Mouse (Mus musculus): ENCODE data around the gene Fbxo24. TPM values are rescaled to one million over a fixed set of nuclear protein-coding genes. Genes with fewer than 3 reads are reported as not detected.

Gene Fbxo24
- total RNA-seq, 2 experiments from 2014 or later, result not detected

GRCm38 (mm10) chr5:137569665-137570064 is 59.1 kb downstream of the Fbxo24 start, which contains the start of gene Tfr2:
Gene Tfr2, plus strand, starts transcription at chr5:137569840.
- ATAC-seq (replicated peaks; ENCODE audit: low FRiP score, poor library complexity, severe bottlenecking), result peak; percentile 85

GRCm38 (mm10) chr5:137569031-137569430 is 59.8 kb downstream of the Fbxo24 start:
- no peak for ATAC-seq (replicated peaks; ENCODE audit: low FRiP score, poor library complexity, severe bottlenecking)

- no peak for ATAC-seq (replicated peaks; ENCODE audit: low FRiP score, poor library complexity, severe bottlenecking)
Measured at GRCm38 (mm10) chr5:137568223-137568798, 60.5 kb downstream of the Fbxo24 start.

- no peak for ATAC-seq (replicated peaks; ENCODE audit: low FRiP score, poor library complexity, severe bottlenecking)
Measured at GRCm38 (mm10) chr5:137566416-137566815, 62.4 kb downstream of the Fbxo24 start.

- no peak for ATAC-seq (replicated peaks; ENCODE audit: low FRiP score, poor library complexity, severe bottlenecking)
Measured at GRCm38 (mm10) chr5:137565744-137566143, 63.1 kb downstream of the Fbxo24 start.

- no peak for ATAC-seq (replicated peaks; ENCODE audit: low FRiP score, poor library complexity, severe bottlenecking)
Measured at GRCm38 (mm10) chr5:137562965-137563364, 65.8 kb downstream of the Fbxo24 start.

Other genes with a start within 250 kb of the Fbxo24 start
- gene Zan, start 151.9 kb downstream of the Fbxo24 start, total RNA-seq (2015; ENCODE audit: low replicate concordance), result not detected in 2 replicates
- not detected in 2 replicates for gene Zan, start 151.9 kb downstream of the Fbxo24 start, total RNA-seq (2017; ENCODE audit: low replicate concordance)
- 2.9 and 23.5 TPM in 2 replicates for gene Pop7, start 126.5 kb downstream of the Fbxo24 start, total RNA-seq (2015; ENCODE audit: low replicate concordance)
- gene Pop7, start 126.5 kb downstream of the Fbxo24 start, total RNA-seq (2017; ENCODE audit: low replicate concordance), result 0.38 and 10.8 TPM in 2 replicates
- 5.4 and 5.8 TPM in 2 replicates for gene Gigyf1, start 110.5 kb downstream of the Fbxo24 start, total RNA-seq (2015; ENCODE audit: low replicate concordance)
- 8.1 and 11.2 TPM in 2 replicates for gene Gigyf1, start 110.5 kb downstream of the Fbxo24 start, total RNA-seq (2017; ENCODE audit: low replicate concordance)
- gene Epo, start 95.8 kb downstream of the Fbxo24 start, total RNA-seq (2015; ENCODE audit: low replicate concordance), result not detected in 2 replicates
- not detected in 2 replicates for gene Epo, start 95.8 kb downstream of the Fbxo24 start, total RNA-seq (2017; ENCODE audit: low replicate concordance)
- 253 and 262 TPM in 2 replicates for gene Gnb2, start 95.5 kb downstream of the Fbxo24 start, total RNA-seq (2015; ENCODE audit: low replicate concordance)
- 152 and 170 TPM in 2 replicates for gene Gnb2, start 95.5 kb downstream of the Fbxo24 start, total RNA-seq (2017; ENCODE audit: low replicate concordance)
- gene Actl6b, start 75.5 kb downstream of the Fbxo24 start, total RNA-seq (2015; ENCODE audit: low replicate concordance), result not detected in 2 replicates
- not detected in 2 replicates for gene Actl6b, start 75.5 kb downstream of the Fbxo24 start, total RNA-seq (2017; ENCODE audit: low replicate concordance)
- gene Tfr2, start 59.2 kb downstream of the Fbxo24 start, total RNA-seq (2015; ENCODE audit: low replicate concordance), result 44.9 and 62.0 TPM in 2 replicates
- gene Tfr2, start 59.2 kb downstream of the Fbxo24 start, total RNA-seq (2017; ENCODE audit: low replicate concordance), result 42.2 and 61.0 TPM in 2 replicates
- gene Mospd3, start 27.9 kb downstream of the Fbxo24 start, total RNA-seq (2015; ENCODE audit: low replicate concordance), result 36.9 and 44.3 TPM in 2 replicates
- 8.5 TPM in 1 of 2 replicates, not detected in the other for gene Mospd3, start 27.9 kb downstream of the Fbxo24 start, total RNA-seq (2017; ENCODE audit: low replicate concordance)
- 1.7 and 3.2 TPM in 2 replicates for gene Pcolce, start 15.2 kb downstream of the Fbxo24 start, total RNA-seq (2015; ENCODE audit: low replicate concordance)
- 1.0 TPM in 1 of 2 replicates, not detected in the other for gene Pcolce, start 15.2 kb downstream of the Fbxo24 start, total RNA-seq (2017; ENCODE audit: low replicate concordance)
- gene Lrch4, start 119 bp upstream of the Fbxo24 start, total RNA-seq (2015; ENCODE audit: low replicate concordance), result 46.9 and 75.0 TPM in 2 replicates
- 32.0 and 37.7 TPM in 2 replicates for gene Lrch4, start 119 bp upstream of the Fbxo24 start, total RNA-seq (2017; ENCODE audit: low replicate concordance)
- gene Gm20605, start 173 bp upstream of the Fbxo24 start, total RNA-seq (2015; ENCODE audit: low replicate concordance), result 17.3 and 25.2 TPM in 2 replicates
- gene Gm20605, start 173 bp upstream of the Fbxo24 start, total RNA-seq (2017; ENCODE audit: low replicate concordance), result 6.1 and 17.1 TPM in 2 replicates
- 62.5 and 94.1 TPM in 2 replicates for gene Sap25, start 12.3 kb upstream of the Fbxo24 start, total RNA-seq (2015; ENCODE audit: low replicate concordance)
- 7.7 and 15.9 TPM in 2 replicates for gene Sap25, start 12.3 kb upstream of the Fbxo24 start, total RNA-seq (2017; ENCODE audit: low replicate concordance)
- gene Irs3, start 16.7 kb upstream of the Fbxo24 start, total RNA-seq (2015; ENCODE audit: low replicate concordance), result not detected in 2 replicates
- not detected in 2 replicates for gene Irs3, start 16.7 kb upstream of the Fbxo24 start, total RNA-seq (2017; ENCODE audit: low replicate concordance)
- gene Agfg2, start 55.7 kb upstream of the Fbxo24 start, total RNA-seq (2015; ENCODE audit: low replicate concordance), result 91.4 and 101 TPM in 2 replicates
- gene Agfg2, start 55.7 kb upstream of the Fbxo24 start, total RNA-seq (2017; ENCODE audit: low replicate concordance), result 91.5 and 141 TPM in 2 replicates
- gene Nyap1, start 112.6 kb upstream of the Fbxo24 start, total RNA-seq (2015; ENCODE audit: low replicate concordance), result 2.5 TPM in 1 of 2 replicates, not detected in the other
- gene Nyap1, start 112.6 kb upstream of the Fbxo24 start, total RNA-seq (2017; ENCODE audit: low replicate concordance), result 1.4 and 4.9 TPM in 2 replicates
- gene Tsc22d4, start 116.7 kb upstream of the Fbxo24 start, total RNA-seq (2015; ENCODE audit: low replicate concordance), result 31.0 and 47.9 TPM in 2 replicates
- 88.1 and 103 TPM in 2 replicates for gene Tsc22d4, start 116.7 kb upstream of the Fbxo24 start, total RNA-seq (2017; ENCODE audit: low replicate concordance)
- gene Ppp1r35, start 149.8 kb upstream of the Fbxo24 start, total RNA-seq (2015; ENCODE audit: low replicate concordance), result 43.6 and 45.8 TPM in 2 replicates
- 28.0 and 51.0 TPM in 2 replicates for gene Ppp1r35, start 149.8 kb upstream of the Fbxo24 start, total RNA-seq (2017; ENCODE audit: low replicate concordance)
- 45.4 and 50.7 TPM in 2 replicates for gene Mepce, start 158.7 kb upstream of the Fbxo24 start, total RNA-seq (2015; ENCODE audit: low replicate concordance)
- 8.9 and 22.3 TPM in 2 replicates for gene Mepce, start 158.7 kb upstream of the Fbxo24 start, total RNA-seq (2017; ENCODE audit: low replicate concordance)
- gene Zcwpw1, start 158.8 kb upstream of the Fbxo24 start, total RNA-seq (2015; ENCODE audit: low replicate concordance), result 9.7 and 15.5 TPM in 2 replicates
- 18.1 and 35.3 TPM in 2 replicates for gene Zcwpw1, start 158.8 kb upstream of the Fbxo24 start, total RNA-seq (2017; ENCODE audit: low replicate concordance)
- 9.2 and 35.7 TPM in 2 replicates for gene Pilra, start 207.3 kb upstream of the Fbxo24 start, total RNA-seq (2015; ENCODE audit: low replicate concordance)
- gene Pilra, start 207.3 kb upstream of the Fbxo24 start, total RNA-seq (2017; ENCODE audit: low replicate concordance), result 10.5 and 14.4 TPM in 2 replicates
- 21.4 and 55.1 TPM in 2 replicates for gene Pilrb1, start 229.1 kb upstream of the Fbxo24 start, total RNA-seq (2015; ENCODE audit: low replicate concordance)
- 4.1 and 15.1 TPM in 2 replicates for gene Pilrb1, start 229.1 kb upstream of the Fbxo24 start, total RNA-seq (2017; ENCODE audit: low replicate concordance)
- gene Pilrb2, start 242.8 kb upstream of the Fbxo24 start, total RNA-seq (2015; ENCODE audit: low replicate concordance), result 53.2 and 56.9 TPM in 2 replicates
- 4.0 and 17.1 TPM in 2 replicates for gene Pilrb2, start 242.8 kb upstream of the Fbxo24 start, total RNA-seq (2017; ENCODE audit: low replicate concordance)

Data from erythroid progenitor cell, adult 5-6 weeks (primary cell).